Mouse (Mus musculus) gastrocnemius, adult 2 months (tissue): ENCODE measurements around the gene Tprg. TPM values are rescaled to one million over a fixed set of nuclear protein-coding genes. Genes with fewer than 3 reads are reported as not detected.

Experiments
- DNase-seq: peaks from one replicate; pipeline ENCODE4 v3.0.0; 2022
- H3K27ac ChIP-seq: fragments of 200-600 bp; 2 replicates; pipeline ENCODE4 v1.8.1; 2022; ENCODE audit warnings: mild to moderate bottlenecking
- H3K4me3 ChIP-seq: fragments of 200-600 bp; 2 replicates; pipeline ENCODE4 v1.8.1; 2022; ENCODE audit warnings: mild to moderate bottlenecking, moderate library complexity
- CTCF ChIP-seq: fragments of 200-600 bp; IDR thresholded peaks from 2 replicates; pipeline ENCODE4 v1.8.1; 2022; ENCODE audit warnings: antibody characterized with exemption, mild to moderate bottlenecking, moderate library complexity
- intact Hi-C: fragments of 180-260 bp; cut with DNase I; formaldehyde crosslinking; loops from one replicate; pipeline ENCODE4 v1.15.1; 2025
- total RNA-seq, 2 experiments: library from RNA; stranded (reverse); gene quantifications; 2 replicates each; pipeline ENCODE4 v1.2.3; 2021

The Tprg gene
- total RNA-seq, 2 experiments from 2014 or later, result not detected

- peak; percentile 36 for TF ChIP-seq CTCF
- no peak for DNase-seq
- Histone ChIP-seq H3K4me3 (no peak overlapping the region), H3K27ac (no peak overlapping the region)
- intact Hi-C loops, result loop anchor here (10.0 kb wide), 2 partner anchors 445 to 485 kb away; no protein-coding TSS in a partner anchor
Measured at GRCm38 (mm10) chr16:25369984-25370412, 83.4 kb downstream of the Tprg start.

GRCm38 (mm10) chr16:25374121-25374520 is 87.5 kb downstream of the Tprg start:
- Histone ChIP-seq H3K4me3 (no peak overlapping the region), H3K27ac (no peak overlapping the region)
- no peak for DNase-seq
- intact Hi-C loops, result loop anchor here (10.0 kb wide), 2 partner anchors 441 to 481 kb away; no protein-coding TSS in a partner anchor
- TF ChIP-seq CTCF, result no peak

- peak; percentile 52 for TF ChIP-seq CTCF
- intact Hi-C loops, result loop anchor here (5.0 to 10.0 kb wide), 4 partner anchors 158 to 480 kb away; partner anchors contain the start of gene Trp63
- peak; percentile 31 for DNase-seq
- Histone ChIP-seq H3K4me3 (no peak overlapping the region), H3K27ac (no peak overlapping the region)
Measured at GRCm38 (mm10) chr16:25374775-25375174, 88.2 kb downstream of the Tprg start.

- no peak overlapping the region for H3K27ac ChIP-seq
- DNase-seq, result peak; percentile 86
- intact Hi-C loops, result loop anchor here (2.0 to 10.0 kb wide), 5 partner anchors 155 to 574 kb away; partner anchors contain the start of gene Trp63
- no peak overlapping the region for H3K4me3 ChIP-seq
- TF ChIP-seq CTCF, result peak; percentile 98
Measured at GRCm38 (mm10) chr16:25376720-25377373, 90.2 kb downstream of the Tprg start.

- no peak overlapping the region for H3K27ac ChIP-seq
- intact Hi-C loops, result loop anchor here (2.0 to 10.0 kb wide), 5 partner anchors 155 to 573 kb away; partner anchors contain the start of gene Trp63
- no peak for TF ChIP-seq CTCF
- DNase-seq, result no peak
- no peak overlapping the region for H3K4me3 ChIP-seq
Measured at GRCm38 (mm10) chr16:25377695-25378094, 91.1 kb downstream of the Tprg start.

- DNase-seq, result no peak
- no peak for TF ChIP-seq CTCF
- no peak overlapping the region for H3K27ac ChIP-seq
- intact Hi-C loops, result no loop called here
- no peak overlapping the region for H3K4me3 ChIP-seq
Measured at GRCm38 (mm10) chr16:25385498-25386192, 99.0 kb downstream of the Tprg start.

GRCm38 (mm10) chr16:25394676-25395075 is 108.1 kb downstream of the Tprg start:
- Histone ChIP-seq H3K4me3 (no peak overlapping the region), H3K27ac (no peak overlapping the region)
- TF ChIP-seq CTCF, result no peak
- intact Hi-C loops, result no loop called here
- DNase-seq, result no peak

- H3K4me3 ChIP-seq, result no peak overlapping the region
- no peak for DNase-seq
- H3K27ac ChIP-seq, result no peak overlapping the region
- intact Hi-C loops, result no loop called here
- TF ChIP-seq CTCF, result no peak
Measured at GRCm38 (mm10) chr16:25404156-25404555, 117.5 kb downstream of the Tprg start.

GRCm38 (mm10) chr16:25407204-25407886 is 120.7 kb downstream of the Tprg start:
- peak; percentile 21 for DNase-seq
- intact Hi-C loops, result no loop called here
- Histone ChIP-seq H3K27ac (no peak overlapping the region), H3K4me3 (no peak overlapping the region)
- no peak for TF ChIP-seq CTCF

GRCm38 (mm10) chr16:25408032-25408431 is 121.4 kb downstream of the Tprg start:
- Histone ChIP-seq H3K4me3 (no peak overlapping the region), H3K27ac (no peak overlapping the region)
- intact Hi-C loops, result no loop called here
- TF ChIP-seq CTCF, result no peak
- DNase-seq, result no peak

- intact Hi-C loops, result no loop called here
Measured at GRCm38 (mm10) chr16:25411307-25411706, 124.7 kb downstream of the Tprg start.

GRCm38 (mm10) chr16:25413885-25414284 is 127.3 kb downstream of the Tprg start:
- intact Hi-C loops, result no loop called here
- Histone ChIP-seq H3K27ac (no peak overlapping the region), H3K4me3 (no peak overlapping the region)
- no peak for DNase-seq
- no peak for TF ChIP-seq CTCF

More at GRCm38 (mm10) chr16:25411307-25411706, 124.7 kb downstream of the Tprg start:
- Histone ChIP-seq H3K4me3 (no peak overlapping the region), H3K27ac (no peak overlapping the region)
- no peak for TF ChIP-seq CTCF
- no peak for DNase-seq

- intact Hi-C loops, result no loop called here
- TF ChIP-seq CTCF, result no peak
- Histone ChIP-seq H3K4me3 (no peak overlapping the region), H3K27ac (no peak overlapping the region)
- no peak for DNase-seq
Measured at GRCm38 (mm10) chr16:25415186-25415585, 128.6 kb downstream of the Tprg start.
